Mouse (Mus musculus) brain, embryonic 14.5 days (tissue): Measurements from ENCODE around the gene C8g.

ENCODE experiments used
- CTCF ChIP-seq: fragments of 200-500 bp; IDR thresholded peaks from 2 replicates; pipeline ENCODE4 v1.5.1; 2012; ENCODE audit warnings: inconsistent platforms, mild to moderate bottlenecking, moderate library complexity, borderline replicate concordance; ENCODE audit not compliant: insufficient read depth, insufficient read length; ENCODE audit errors: extremely low read depth
- POLR2A ChIP-seq: fragments of 200-500 bp; IDR thresholded peaks from 2 replicates; pipeline ENCODE4 v1.6.1; 2012; ENCODE audit warnings: mild to moderate bottlenecking, inconsistent platforms, borderline replicate concordance; ENCODE audit not compliant: poor library complexity, insufficient read depth, insufficient read length, severe bottlenecking; ENCODE audit errors: extremely low read depth

- TF ChIP-seq CTCF, result no peak
- TF ChIP-seq POLR2A, result no peak
Measured at GRCm38 (mm10) chr2:25504538-25504937, 3.0 kb upstream of the C8g start.
